Mouse (Mus musculus) kidney, adult 8-10 months (tissue): Measurements from ENCODE around the gene Tsen34.
"Not testable (repeated sequence)": the region's sequence is repeated elsewhere in the genome, so short reads cannot be mapped to it uniquely, and the experiment has no call there.

Experiments used
- DNase-seq, 2 experiments: peaks; one replicate each; pipeline ENCODE4 v3.0.0; 2022

Tsen34 gene

GRCm38 (mm10) chr7:3732675-3733074 is 40.0 kb downstream of the Tsen34 start:
- not testable (repeated sequence) for DNase-seq
